Mouse (Mus musculus) MEL (cell line): Measurements from ENCODE around the gene Stx18. TPM values are rescaled to one million over a fixed set of nuclear protein-coding genes. Genes with fewer than 3 reads are reported as not detected.

ENCODE experiments used
- DNase-seq: peaks from one replicate; pipeline ENCODE4 v3.0.0; 2011; ENCODE audit warnings: low read depth, low spot score
- H3K27ac ChIP-seq: 2 replicates; pipeline ENCODE4 v1.5.1; 2012; ENCODE audit warnings: low read depth, mild to moderate bottlenecking, control low read depth, low read length, moderate library complexity; ENCODE audit not compliant: control insufficient read depth
- H3K27me3 ChIP-seq, 2 experiments: fragments of 150-350 bp in 1 of 2; sonication (generic) in 1 of 2; 2 replicates each; pipeline ENCODE4 v1.6.1; 2012; ENCODE audit warnings: low read length in 2 of 2, mild to moderate bottlenecking in 2 of 2, improper control_type of control experiment in 1 of 2, moderate library complexity in 1 of 2; ENCODE audit not compliant: insufficient read depth in 2 of 2, control insufficient read depth in 1 of 2
- H3K36me3 ChIP-seq, 2 experiments: 2 replicates each; pipeline ENCODE4 v1.6.1; 2012 to 2014; ENCODE audit warnings: low read length in 2 of 2, improper control_type of control experiment in 1 of 2, inconsistent platforms in 1 of 2, mild to moderate bottlenecking in 1 of 2; ENCODE audit not compliant: insufficient read depth in 2 of 2, control insufficient read depth in 1 of 2
- H3K4me1 ChIP-seq, 2 experiments: fragments of 150-350 bp in 1 of 2; sonication (generic) in 1 of 2; 2 replicates each; pipeline ENCODE4 v1.6.1; 2012; ENCODE audit warnings: low read length in 2 of 2, improper control_type of control experiment in 1 of 2, mild to moderate bottlenecking in 1 of 2; ENCODE audit not compliant: insufficient read depth in 2 of 2, control insufficient read depth in 1 of 2
- H3K4me3 ChIP-seq, 2 experiments: fragments of 150-350 bp in 1 of 2; sonication (generic) in 1 of 2; 2 replicates each; pipeline ENCODE4 v1.5.1; 2012; ENCODE audit warnings: low read depth in 2 of 2, low read length in 2 of 2, mild to moderate bottlenecking in 2 of 2, moderate library complexity in 2 of 2, control low read depth in 1 of 2, improper control_type of control experiment in 1 of 2; ENCODE audit not compliant: control insufficient read depth in 1 of 2, insufficient read depth in 1 of 2
- H3K79me2 ChIP-seq: 2 replicates; pipeline ENCODE4 v1.6.1; 2012; ENCODE audit warnings: mild to moderate bottlenecking, low read length, moderate library complexity; ENCODE audit not compliant: control insufficient read depth, poor library complexity, insufficient read depth
- H3K9ac ChIP-seq: 2 replicates; pipeline ENCODE4 v1.6.1; 2012; ENCODE audit warnings: low read depth, mild to moderate bottlenecking, control low read depth, low read length, moderate library complexity; ENCODE audit not compliant: control insufficient read depth, poor library complexity, severe bottlenecking
- H3K9me3 ChIP-seq: fragments of 150-350 bp; sonication (generic); replicated peaks from 2 replicates; pipeline ENCODE4 v1.6.1; 2012; ENCODE audit warnings: mild to moderate bottlenecking, low read length, improper control_type of control experiment, moderate library complexity; ENCODE audit not compliant: insufficient read depth
- BHLHE40 ChIP-seq: IDR thresholded peaks from 2 replicates; pipeline ENCODE4 v1.6.1; 2012; ENCODE audit warnings: low read depth, mild to moderate bottlenecking, inconsistent platforms, low read length, improper control_type of control experiment, borderline replicate concordance
- CHD1 ChIP-seq: IDR thresholded peaks from 2 replicates; pipeline ENCODE4 v1.6.1; 2012; ENCODE audit warnings: low read depth, mild to moderate bottlenecking, inconsistent platforms, low read length, improper control_type of control experiment
- EP300 ChIP-seq, 2 experiments: IDR thresholded peaks; 2 replicates each; pipeline ENCODE4 v1.6.1; 2011; ENCODE audit warnings: improper control_type of control experiment in 2 of 2, low read length in 2 of 2, low read depth in 1 of 2, mild to moderate bottlenecking in 1 of 2
- ETS1 ChIP-seq: IDR thresholded peaks from 2 replicates; pipeline ENCODE4 v1.6.1; 2012; ENCODE audit warnings: low read depth, mild to moderate bottlenecking, inconsistent platforms, low read length, improper control_type of control experiment, moderate library complexity
- GABPA ChIP-seq: IDR thresholded peaks from 2 replicates; pipeline ENCODE4 v1.6.1; 2012; ENCODE audit warnings: low read depth, mild to moderate bottlenecking, inconsistent platforms, low read length, improper control_type of control experiment, moderate library complexity
- GATA1 ChIP-seq: IDR thresholded peaks from 2 replicates; pipeline ENCODE4 v1.6.1; 2011; ENCODE audit warnings: low read depth, low read length, improper control_type of control experiment
- JUND ChIP-seq: IDR thresholded peaks from 2 replicates; pipeline ENCODE4 v1.6.1; 2011; ENCODE audit warnings: low read depth, mild to moderate bottlenecking, improper control_type of control experiment, low read length
- KAT2A ChIP-seq: conservative IDR thresholded peaks from 2 replicates; pipeline ENCODE4 v1.6.1; 2012; ENCODE audit warnings: low read depth, low read length, improper control_type of control experiment, inconsistent platforms
- MAFK ChIP-seq: IDR thresholded peaks from 2 replicates; pipeline ENCODE4 v1.6.1; 2011; ENCODE audit warnings: low read depth, mild to moderate bottlenecking, low read length, improper control_type of control experiment, borderline replicate concordance
- MAX ChIP-seq: IDR thresholded peaks from 2 replicates; pipeline ENCODE4 v1.6.1; 2011; ENCODE audit warnings: low read length, improper control_type of control experiment
- MEF2A ChIP-seq: IDR thresholded peaks from 2 replicates; pipeline ENCODE4 v1.6.1; 2014; ENCODE audit warnings: low read depth, mild to moderate bottlenecking, inconsistent platforms, low read length, improper control_type of control experiment; ENCODE audit not compliant: poor library complexity, insufficient replicate concordance, severe bottlenecking; ENCODE audit errors: extremely low read depth
- MXI1 ChIP-seq: IDR thresholded peaks from 2 replicates; pipeline ENCODE4 v1.6.1; 2011; ENCODE audit warnings: mild to moderate bottlenecking, low read depth, low read length, improper control_type of control experiment
- MYB ChIP-seq: IDR thresholded peaks from 2 replicates; pipeline ENCODE4 v1.6.1; 2011; ENCODE audit warnings: mild to moderate bottlenecking, low read depth, low read length, improper control_type of control experiment
- MYC ChIP-seq: IDR thresholded peaks from 2 replicates; pipeline ENCODE4 v1.6.1; 2011; ENCODE audit warnings: low read depth, mild to moderate bottlenecking, low read length, improper control_type of control experiment, moderate library complexity
- NRF1 ChIP-seq: IDR thresholded peaks from 2 replicates; pipeline ENCODE4 v1.6.1; 2014; ENCODE audit warnings: low read depth, mild to moderate bottlenecking, inconsistent platforms, low read length, improper control_type of control experiment, moderate library complexity; ENCODE audit not compliant: poor library complexity, insufficient read depth, severe bottlenecking
- POLR2A ChIP-seq, 2 experiments: IDR thresholded peaks; 2 replicates each; pipeline ENCODE4 v1.6.1; 2011 to 2012; ENCODE audit warnings: low read length in 2 of 2, mild to moderate bottlenecking in 2 of 2, control low read depth in 1 of 2, improper control_type of control experiment in 1 of 2, low read depth in 1 of 2, moderate library complexity in 1 of 2; ENCODE audit not compliant: control insufficient read depth in 1 of 2, insufficient read depth in 1 of 2, poor library complexity in 1 of 2
- SIN3A ChIP-seq: IDR thresholded peaks from 2 replicates; pipeline ENCODE4 v1.6.1; 2012; ENCODE audit warnings: low read length, improper control_type of control experiment, inconsistent platforms
- TBP ChIP-seq: IDR thresholded peaks from 2 replicates; pipeline ENCODE4 v1.8.0; 2011; ENCODE audit warnings: low read depth, low read length, improper control_type of control experiment
- TCF12 ChIP-seq: IDR thresholded peaks from 2 replicates; pipeline ENCODE4 v1.6.1; 2014; ENCODE audit warnings: low read depth, mild to moderate bottlenecking, inconsistent platforms, low read length, improper control_type of control experiment, moderate library complexity
- UBTF ChIP-seq: IDR thresholded peaks from 2 replicates; pipeline ENCODE4 v1.6.1; 2012; ENCODE audit warnings: low read depth, mild to moderate bottlenecking, inconsistent platforms, low read length, improper control_type of control experiment, moderate library complexity, borderline replicate concordance; ENCODE audit not compliant: insufficient read depth
- ZC3H11A ChIP-seq: IDR thresholded peaks from 2 replicates; pipeline ENCODE4 v1.6.1; 2012; ENCODE audit warnings: low read depth, mild to moderate bottlenecking, inconsistent platforms, low read length, improper control_type of control experiment
- ZMIZ1 ChIP-seq: IDR thresholded peaks from 2 replicates; pipeline ENCODE4 v1.6.1; 2012; ENCODE audit warnings: low read depth, mild to moderate bottlenecking, inconsistent platforms, low read length, improper control_type of control experiment, moderate library complexity
- polyA plus RNA-seq, 2 experiments: library from polyadenylated mRNA; stranded (reverse) in 1 of 2; unstranded in 1 of 2; fragments of >175 nt in 1 of 2; fragments of >200 nt in 1 of 2; gene quantifications; 2 replicates each; pipeline versions ENCODE4 v1.2.1 to v1.2.4; 2012; ENCODE audit warnings: low replicate concordance in 2 of 2, low read depth in 1 of 2; ENCODE audit not compliant: insufficient read length in 2 of 2, insufficient read depth in 1 of 2, missing spikeins in 1 of 2
- total RNA-seq: library from RNA; depleted of rRNA; stranded (reverse); fragments of 300-350 nt; gene quantifications from 2 replicates; pipeline ENCODE4 v1.2.3, GENCODE M21; 2012

Stx18 gene
- total and polyA plus RNA-seq, 3 experiments: 44.0 to 44.4 TPM; not detected in 1

GRCm38 (mm10) chr5:38027656-38028055 is 10.9 kb upstream of the Stx18 start:
- no peak overlapping the region for H3K27ac ChIP-seq
- H3K4me3 ChIP-seq: no peak overlapping the region
- no peaks in the 10 kb centered on the region for H3K36me3 ChIP-seq
- H3K4me1 ChIP-seq: no peaks in the 10 kb centered on the region
- H3K79me2 ChIP-seq: no peaks in the 10 kb centered on the region
- TF ChIP-seq BHLHE40 (no peak), MEF2A (no peak), SIN3A (no peak), MYB (no peak), MXI1 (no peak), ZC3H11A (no peak), ZMIZ1 (no peak), NRF1 (no peak), MYC (no peak), KAT2A (no peak), CHD1 (no peak)
- H3K9me3 ChIP-seq: no peaks in the 10 kb centered on the region
- H3K9ac ChIP-seq: no peak overlapping the region
- DNase-seq: no peak
- peaks cover 0 to 4% of the 10 kb centered on the region in 2 experiments; a peak in 2 of 4 replicates for H3K27me3 ChIP-seq

GRCm38 (mm10) chr5:38038274-38038673 is 268 bp upstream of the Stx18 start:
- H3K9ac ChIP-seq: peak overlapping the region; percentile 85
- peaks cover 14% of the 10 kb centered on the region for H3K79me2 ChIP-seq
- H3K4me1 ChIP-seq: peaks cover 2 to 7% of the 10 kb centered on the region in 2 experiments; a peak in 3 of 4 replicates
- peak; percentile 78 for DNase-seq
- H3K36me3 ChIP-seq: peaks cover 0 to 6% of the 10 kb centered on the region in 2 experiments; a peak in 2 of 4 replicates
- H3K9me3 ChIP-seq: no peaks in the 10 kb centered on the region
- H3K4me3 ChIP-seq: peak overlapping the region; percentile 71 to 91
- H3K27ac ChIP-seq: peak overlapping the region; percentile 62
- TF ChIP-seq GABPA: no peak
- no peak for TF ChIP-seq POLR2A (IDR thresholded peaks at IDR 0.05; ENCODE audit: control insufficient read depth in 1 of 2, insufficient read depth in 1 of 2, low read depth in 1 of 2, low read length in 2 of 2, poor library complexity in 1 of 2)
- no peak for TF ChIP-seq UBTF
- no peak for TF ChIP-seq MAFK
- TF ChIP-seq TCF12: peak; percentile 30; the same call in 1 of the 2 replicates
- TF ChIP-seq GATA1: peak; percentile 24; the same call in 1 of the 2 replicates
- TF ChIP-seq SIN3A: no peak; the same call in 1 of the 2 replicates
- no peak for TF ChIP-seq JUND
- TF ChIP-seq TBP: peak; percentile 48; the same call in 1 of the 2 replicates
- TF ChIP-seq MAX: peak; percentile 37; the same call in 1 of the 2 replicates
- 0 out of 2 replicates have a peak, but pooled peaks have one; percentile 11 for TF ChIP-seq ETS1
- peak; percentile 34; the same call in 1 of the 2 replicates for TF ChIP-seq MYC
- peak; percentile 15 to 29; a peak in 1 of 4 replicates for TF ChIP-seq EP300 (IDR thresholded peaks at IDR 0.05; ENCODE audit: low read depth in 1 of 2, low read length in 2 of 2)
- H3K27me3 ChIP-seq: no peaks in the 10 kb centered on the region
